Mouse (Mus musculus) kidney, embryonic 15.5 days (tissue): ENCODE data around the gene Hmgcs1. TPM values are rescaled to one million over a fixed set of nuclear protein-coding genes. Genes with fewer than 3 reads are reported as not detected.

Source experiments
- polyA plus RNA-seq: library from polyadenylated mRNA; unstranded; fragments of >200 nt; fragmentation: Nextera tagmentation; extraction: Ambion mirVana; gene quantifications from 2 replicates; pipeline ENCODE4 v1.2.1, GENCODE M21; 2015

Gene Hmgcs1
- polyA plus RNA-seq, 1 experiment from 2014 or later: 188 TPM

Other genes with a start within 250 kb of the Hmgcs1 start
- 65.5 and 68.0 TPM in 2 replicates for gene 4833420G17Rik, start 227.6 kb upstream of the Hmgcs1 start, polyA plus RNA-seq
- gene Tmem267, start 202.3 kb upstream of the Hmgcs1 start, polyA plus RNA-seq: 1.6 and 2.5 TPM in 2 replicates
- 1.1 and 1.7 TPM in 2 replicates for gene 3110070M22Rik, start 202.0 kb upstream of the Hmgcs1 start, polyA plus RNA-seq
- 0.05 and 0.13 TPM in 2 replicates for gene Ccl28, start 66.6 kb upstream of the Hmgcs1 start, polyA plus RNA-seq
- gene Nim1k, start 65.5 kb downstream of the Hmgcs1 start, polyA plus RNA-seq: 1.1 TPM in 2 replicates
- gene Zfp131, start 100.5 kb downstream of the Hmgcs1 start, polyA plus RNA-seq: 37.0 and 37.3 TPM in 2 replicates
- not detected in 2 replicates for gene AF067063, start 139.8 kb downstream of the Hmgcs1 start, polyA plus RNA-seq
- not detected in 2 replicates for gene D13Ertd608e, start 145.6 kb downstream of the Hmgcs1 start, polyA plus RNA-seq
- gene Tcstv1, start 204.4 kb downstream of the Hmgcs1 start, polyA plus RNA-seq: not detected in 2 replicates
- not detected in 2 replicates for gene Gm21761, start 238.9 kb downstream of the Hmgcs1 start, polyA plus RNA-seq